Mouse (Mus musculus) cerebellum, adult 2 months (tissue): Measurements from ENCODE around the gene Chrnd. TPM values are rescaled to one million over a fixed set of nuclear protein-coding genes. Genes with fewer than 3 reads are reported as not detected.
A peak's percentile ranks its signal among the peaks of the same experiment; 100 is the strongest.

ENCODE experiments used
- DNase-seq, 2 experiments: peaks; one replicate each; pipeline ENCODE4 v3.0.0; 2021
- H3K27ac ChIP-seq: fragments of 200-500 bp; 2 replicates; pipeline ENCODE4 v1.5.1; 2012; ENCODE audit warnings: low read length, control low read depth, inconsistent platforms; ENCODE audit not compliant: insufficient read depth
- H3K27me3 ChIP-seq: fragments of 200-500 bp; 2 replicates; pipeline ENCODE4 v1.6.1; 2012; ENCODE audit warnings: inconsistent platforms, mild to moderate bottlenecking, low read length, moderate library complexity; ENCODE audit not compliant: control insufficient read depth, insufficient read depth
- H3K4me1 ChIP-seq: fragments of 200-500 bp; 2 replicates; pipeline ENCODE4 v1.6.1; 2011; ENCODE audit warnings: low read length; ENCODE audit not compliant: control insufficient read depth, insufficient read depth
- H3K4me3 ChIP-seq: fragments of 200-500 bp; replicated peaks from 2 replicates; pipeline ENCODE3; 2011; ENCODE audit warnings: mild to moderate bottlenecking, low read depth, low read length, control low read depth; ENCODE audit not compliant: insufficient read depth
- CTCF ChIP-seq: fragments of 200-500 bp; IDR thresholded peaks from 2 replicates; pipeline ENCODE4 v1.5.1; 2011; ENCODE audit warnings: low read depth, mild to moderate bottlenecking, control low read depth, low read length, moderate library complexity, borderline replicate concordance; ENCODE audit not compliant: insufficient read depth
- POLR2A ChIP-seq: fragments of 200-500 bp; IDR thresholded peaks from 2 replicates; pipeline ENCODE4 v1.6.1; 2011; ENCODE audit warnings: low read length, control low read depth, borderline replicate concordance; ENCODE audit not compliant: insufficient read depth
- WGBS: fragments of 180-500 bp; shearing (Covaris S2); methylation state at CpG from one replicate; pipeline ENCODE4 v1.1.7; 2018; 5-methylcytosine and 5-hydroxymethylcytosine counted together
- polyA plus RNA-seq: library from polyadenylated mRNA; depleted of rRNA; stranded (reverse); fragments of >200 nt; gene quantifications from 2 replicates; pipeline ENCODE4 v1.2.3, GENCODE M21; 2012; rRNA removed

Chrnd gene
- polyA plus RNA-seq, 1 experiment: not detected

DNA sequence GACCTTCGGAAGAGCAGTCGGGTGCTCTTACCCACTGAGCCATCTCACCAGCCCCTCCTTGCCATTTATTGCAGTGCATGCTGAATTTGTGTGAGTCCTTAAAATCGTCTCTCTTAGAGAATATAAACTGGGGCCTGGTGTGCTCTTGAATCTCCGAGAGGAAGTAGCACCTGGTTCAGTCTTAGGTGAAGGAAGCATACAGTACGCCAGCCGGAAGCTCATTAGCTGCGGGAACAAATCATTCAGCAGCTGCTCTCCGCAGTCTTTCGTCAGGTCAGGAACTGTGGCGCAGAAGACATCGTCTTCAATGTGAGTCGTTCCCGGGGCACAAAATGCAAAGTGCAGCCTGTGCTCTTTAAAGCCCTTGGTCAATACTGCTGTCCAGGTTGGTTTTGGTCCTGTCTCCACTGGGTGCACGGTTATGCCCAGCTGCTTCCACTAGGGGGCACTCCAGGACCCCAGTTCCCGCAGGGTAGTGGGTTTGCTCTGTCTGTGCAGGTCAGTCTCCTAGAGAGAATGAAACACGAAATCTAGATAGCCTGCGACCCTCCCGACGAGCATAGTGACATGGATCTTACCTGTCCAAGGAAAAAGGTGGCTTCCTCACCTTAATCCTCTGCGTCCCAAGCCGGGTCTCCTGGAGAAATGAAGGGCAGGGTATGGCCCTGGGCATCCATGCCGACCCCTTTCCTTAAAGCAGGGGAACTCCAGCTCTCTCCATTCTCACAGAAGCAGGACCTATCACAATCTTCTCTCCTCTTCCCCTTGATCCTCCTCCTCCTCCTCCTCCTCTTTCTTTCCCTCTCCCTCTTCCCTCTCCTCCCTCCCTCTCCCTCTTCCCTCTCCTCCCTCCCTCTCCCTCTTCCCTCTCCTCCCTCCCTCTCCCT lies 55.8 kb downstream of the Chrnd start:
- H3K4me1 ChIP-seq: no peaks in the 10 kb centered on the region; the same call in 1 of the 2 replicates
- H3K27ac ChIP-seq: no peak overlapping the region
- DNase-seq: peak; percentile 72 to 83
- WGBS: 23% methylated on average over 22 of the region's 22 CpGs
- TF ChIP-seq POLR2A (no peak), CTCF (peak; percentile 94)
- no peaks in the 10 kb centered on the region for H3K27me3 ChIP-seq
- H3K4me3 ChIP-seq: peak overlapping the region; percentile 33

Other genes with a start within 250 kb of the Chrnd start
- gene Alppl2, start 100.7 kb upstream of the Chrnd start, polyA plus RNA-seq: not detected in 2 replicates
- gene Alpi, start 89.0 kb upstream of the Chrnd start, polyA plus RNA-seq: not detected in 2 replicates
- 0.08 TPM in 2 replicates for gene Akp3, start 65.6 kb upstream of the Chrnd start, polyA plus RNA-seq
- gene Ecel1, start 34.1 kb upstream of the Chrnd start, polyA plus RNA-seq: 15.5 and 16.0 TPM in 2 replicates
- gene Prss56, start 7.3 kb upstream of the Chrnd start, polyA plus RNA-seq: 0.10 TPM in 2 replicates
- not detected in 2 replicates for gene Chrng, start 14.1 kb downstream of the Chrnd start, polyA plus RNA-seq
- 51.4 and 56.2 TPM in 2 replicates for gene Eif4e2, start 23.3 kb downstream of the Chrnd start, polyA plus RNA-seq
- 61.8 and 65.7 TPM in 2 replicates for gene Efhd1, start 73.8 kb downstream of the Chrnd start, polyA plus RNA-seq
- gene Gigyf2, start 136.4 kb downstream of the Chrnd start, polyA plus RNA-seq: 61.4 and 63.1 TPM in 2 replicates
- gene Kcnj13, start 204.1 kb downstream of the Chrnd start, polyA plus RNA-seq: 5.5 and 18.2 TPM in 2 replicates